Mouse (Mus musculus): ENCODE measurements around the gene Krtap19-4. TPM values are rescaled to one million over a fixed set of nuclear protein-coding genes. Genes with fewer than 3 reads are reported as not detected.

Krtap19-4 gene
- total RNA-seq (2022): not detected

DNA sequence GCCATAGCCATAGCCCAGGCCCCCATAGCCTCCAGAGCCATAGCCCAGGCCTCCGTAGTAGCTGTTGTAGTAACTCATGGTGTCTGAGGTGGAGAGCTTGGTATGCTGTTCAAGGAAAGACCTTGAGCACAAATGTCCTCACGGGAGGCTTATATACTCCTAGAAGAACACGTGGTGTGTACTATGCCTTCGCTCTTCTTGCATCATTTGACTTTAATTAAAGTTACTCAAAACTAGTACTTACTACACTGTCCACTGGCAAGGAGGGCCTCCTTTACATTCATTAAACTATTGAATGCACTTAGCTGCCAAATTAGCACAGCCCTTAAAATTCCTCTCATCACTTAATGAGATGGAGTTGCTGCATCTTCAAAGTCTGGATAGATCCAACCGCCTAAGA, at the start of gene Krtap19-4:
Gene Krtap19-4, minus strand, starts transcription at position 101 of the 400 bp plus-strand sequence.
- no peak for DNase-seq (ENCODE audit: low spot score in 2 of 2)

DNA sequence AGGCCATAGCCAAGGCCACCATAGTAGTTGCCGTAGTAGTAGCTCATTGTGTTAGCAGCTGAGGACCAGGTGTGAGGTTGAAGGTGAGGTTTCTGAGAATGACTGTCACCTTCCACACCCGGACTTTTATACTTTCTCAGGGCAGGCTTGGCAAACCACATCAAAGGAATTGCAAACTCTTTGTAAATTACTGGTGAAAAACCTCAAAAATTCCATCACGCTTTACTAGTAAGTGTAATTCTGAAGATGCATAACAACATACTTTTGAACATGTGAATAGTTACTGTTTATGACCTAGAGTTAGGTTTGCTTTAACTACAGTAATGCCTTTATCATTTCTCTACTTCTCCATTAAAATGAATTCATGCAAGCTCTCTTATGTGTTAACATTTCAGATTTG, 47.3 kb upstream of the Krtap19-4 start, which contains the start of gene Krtap19-9b:
Gene Krtap19-9b, minus strand, starts transcription at position 101 of the 400 bp plus-strand sequence.
- DNase-seq (ENCODE audit: low spot score in 2 of 2): no peak

DNA sequence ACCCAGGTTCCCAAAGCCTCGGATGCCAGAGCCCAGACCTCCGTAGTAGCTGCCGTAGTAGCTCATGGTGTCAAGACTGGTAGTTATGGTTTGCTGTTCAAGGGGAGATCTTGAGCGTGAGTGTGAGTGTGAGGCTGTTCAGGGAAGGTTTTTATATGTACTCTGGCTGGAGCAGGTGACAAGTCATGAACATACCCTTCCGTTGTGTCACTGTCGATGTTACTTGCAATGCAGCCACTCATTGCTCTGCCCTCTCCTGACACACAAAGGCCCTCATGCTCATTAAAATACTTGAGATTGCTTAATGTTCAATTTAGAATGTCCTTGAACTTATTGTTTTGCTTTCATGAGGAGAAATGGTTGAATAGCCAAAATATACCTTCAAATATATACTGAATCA, 11.5 kb upstream of the Krtap19-4 start, which contains the start of gene Krtap19-5:
Gene Krtap19-5, minus strand, starts transcription at position 101 of the 400 bp plus-strand sequence.
- DNase-seq (ENCODE audit: low spot score in 2 of 2): no peak

DNA sequence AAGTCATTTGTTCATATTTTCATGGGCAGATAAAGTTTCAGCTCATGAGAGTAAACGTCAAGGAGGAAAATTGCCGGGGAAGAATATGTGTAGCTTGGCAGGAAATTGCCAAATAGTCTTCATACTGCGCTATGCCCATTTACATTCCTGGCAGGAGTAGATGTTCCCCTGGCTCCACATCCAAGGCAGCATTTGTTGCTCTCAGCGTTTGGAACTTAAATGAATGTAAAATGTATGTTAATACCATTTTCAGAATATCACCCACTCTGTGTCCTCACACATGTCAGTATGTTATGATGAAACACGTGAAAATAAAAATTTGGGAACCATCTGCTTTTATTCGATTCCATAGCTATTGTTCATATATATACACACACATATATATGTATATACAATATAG, 2.0 kb upstream of the Krtap19-4 start:
- no peak for DNase-seq (ENCODE audit: low spot score in 2 of 2)

DNA sequence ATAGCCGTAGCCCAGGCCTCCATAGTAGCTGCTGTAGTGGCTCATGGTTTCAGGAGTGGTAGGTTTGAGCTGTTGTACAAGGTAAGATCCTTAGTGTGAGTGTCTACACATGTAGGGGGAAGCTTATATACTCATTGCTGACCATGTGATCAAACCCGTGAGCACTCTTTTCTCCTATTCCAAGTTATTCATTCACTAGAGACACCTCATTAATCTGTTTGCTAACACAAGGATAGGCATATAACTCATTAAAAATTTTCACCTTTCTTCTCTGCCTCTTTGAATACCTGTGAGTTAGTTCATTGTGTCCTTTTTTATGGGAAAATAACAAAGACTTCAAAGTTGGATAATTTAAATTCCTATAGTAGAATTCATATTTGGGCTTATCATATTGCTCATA, 7.0 kb downstream of the Krtap19-4 start, which contains the start of gene Krtap19-3:
Gene Krtap19-3, minus strand, starts transcription at position 101 of the 400 bp plus-strand sequence.
- no peak for DNase-seq (ENCODE audit: low spot score in 2 of 2)

DNA sequence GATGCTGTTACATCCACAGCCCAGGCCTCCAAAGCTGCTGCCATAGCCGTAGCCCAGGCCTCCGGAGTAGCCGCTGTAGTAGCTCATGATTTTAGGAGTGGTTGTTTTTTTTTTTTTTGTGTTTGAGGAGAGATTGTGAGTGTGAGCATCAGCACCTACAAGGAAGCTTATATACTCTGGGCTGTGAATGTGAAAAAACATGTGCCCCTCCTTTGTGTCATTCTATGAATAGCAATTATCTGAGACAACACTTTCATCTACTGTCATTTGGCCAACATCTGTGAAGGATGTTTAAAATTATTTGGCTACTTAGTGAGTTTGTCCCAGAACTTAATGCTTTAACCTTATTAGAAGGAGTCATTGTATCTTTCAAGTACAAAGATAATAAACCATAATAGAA, 10.7 kb downstream of the Krtap19-4 start, which contains the start of gene Krtap19-2:
Gene Krtap19-2, minus strand, starts transcription at position 101 of the 400 bp plus-strand sequence.
- DNase-seq (ENCODE audit: low spot score in 2 of 2): no peak

DNA sequence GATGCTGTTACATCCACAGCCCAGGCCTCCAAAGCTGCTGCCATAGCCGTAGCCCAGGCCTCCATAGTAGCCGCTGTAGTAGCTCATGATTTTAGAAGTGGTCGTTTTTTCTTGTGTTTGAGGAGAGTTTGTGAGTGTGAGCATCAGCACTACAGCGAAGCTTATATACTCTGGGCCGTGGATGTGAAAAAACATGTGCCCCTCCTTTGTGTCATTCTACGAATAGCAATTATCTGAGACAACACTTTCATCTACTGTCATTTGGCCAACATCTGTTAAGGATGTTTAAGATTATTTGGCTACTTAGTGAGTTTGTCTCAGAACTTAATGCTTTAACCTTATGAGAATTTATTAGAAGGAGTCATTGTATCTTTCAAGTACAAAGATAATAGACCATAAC, 15.6 kb downstream of the Krtap19-4 start, which contains the start of gene Krtap19-1:
Gene Krtap19-1, minus strand, starts transcription at position 101 of the 400 bp plus-strand sequence.
- no peak for DNase-seq (ENCODE audit: low spot score in 2 of 2)

DNA sequence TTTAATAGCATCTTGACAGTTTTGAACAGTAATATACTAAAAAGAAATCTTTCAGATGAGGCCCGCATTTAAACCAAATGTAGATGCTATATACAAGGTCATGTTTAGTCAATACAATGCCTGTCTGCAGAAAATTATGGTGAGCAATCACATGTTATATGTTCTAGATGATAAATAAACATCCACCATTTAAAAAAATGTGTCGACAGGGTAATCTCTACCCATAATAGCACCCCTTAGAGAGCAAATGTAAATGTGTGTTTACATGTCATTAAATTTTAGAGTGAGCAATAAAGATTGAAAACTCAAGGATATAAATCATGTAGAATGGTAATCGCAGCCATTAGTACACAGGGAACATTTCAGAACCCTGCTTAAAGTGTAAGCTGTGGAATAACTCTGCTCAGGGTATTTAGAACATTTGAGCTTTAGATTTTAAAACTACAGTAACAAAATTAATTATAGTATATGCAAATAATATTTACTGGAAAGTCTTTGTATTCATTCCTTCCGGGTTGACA, 19.9 kb downstream of the Krtap19-4 start:
- DNase-seq (ENCODE audit: low spot score in 2 of 2): no peak

DNA sequence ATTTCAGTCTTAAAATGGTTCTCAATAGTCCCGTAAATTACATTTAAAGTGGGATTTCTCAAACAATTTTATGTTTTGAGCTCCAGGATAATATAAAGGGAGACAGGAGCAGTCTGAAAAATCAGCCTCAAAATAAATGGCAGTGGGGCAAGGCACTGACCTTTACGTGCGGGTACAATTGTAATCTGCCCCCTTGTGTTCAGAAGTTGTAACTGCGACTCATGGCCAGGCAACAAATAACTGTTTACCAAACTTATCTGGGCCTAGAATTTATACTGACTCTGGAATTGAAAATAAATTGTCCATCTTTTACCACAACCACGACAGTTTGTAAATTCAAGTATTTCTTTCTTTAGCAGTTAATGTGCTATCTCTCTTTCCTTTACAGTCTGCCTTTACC, 33.4 kb downstream of the Krtap19-4 start:
- no peak for DNase-seq (ENCODE audit: low spot score in 2 of 2)

DNA sequence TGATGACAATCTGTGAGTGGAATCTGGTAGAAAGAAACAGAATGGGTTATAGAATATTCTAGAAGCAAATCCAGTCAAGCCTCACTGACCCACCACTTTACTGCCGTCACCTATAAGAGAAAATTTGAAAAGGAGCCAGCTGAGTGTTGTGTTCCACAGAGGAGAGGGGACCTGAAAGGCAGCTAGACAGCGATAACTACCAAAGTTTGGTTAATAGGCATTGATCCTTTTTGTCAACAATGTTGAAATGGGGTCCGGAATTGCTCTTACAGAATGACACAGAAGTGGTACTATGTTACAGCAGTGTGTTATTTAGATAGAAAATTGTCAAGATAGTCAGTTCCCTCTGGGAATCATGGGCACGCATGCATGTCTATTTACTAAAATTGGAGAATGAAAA, 36.3 kb downstream of the Krtap19-4 start:
- no peak for DNase-seq (ENCODE audit: low spot score in 2 of 2)

DNA sequence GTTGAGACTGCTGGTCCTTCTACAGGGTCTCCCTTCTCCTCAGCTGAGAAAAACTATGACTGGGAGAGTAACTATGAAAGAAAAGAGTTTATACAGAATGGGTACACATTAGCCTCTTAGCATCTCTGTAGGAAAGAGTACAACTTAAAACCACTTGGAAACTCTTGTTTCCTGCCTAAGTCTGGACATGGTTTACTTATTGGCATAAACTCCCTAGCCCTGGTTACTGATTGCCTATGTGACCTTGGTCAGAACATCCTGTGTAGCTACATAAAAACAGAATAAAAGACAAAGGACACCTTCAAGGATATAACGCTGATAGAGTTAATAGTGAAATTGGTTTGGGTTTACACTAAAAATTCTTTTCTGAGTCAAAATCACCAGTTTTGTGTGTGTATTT, 37.5 kb downstream of the Krtap19-4 start:
- DNase-seq (ENCODE audit: low spot score in 2 of 2): no peak

Other genes starting within 250 kb of the Krtap19-4 start
- gene Krtap26-1, start 237.3 kb downstream of the Krtap19-4 start, total RNA-seq (2022): not detected
- gene Krtap27-1, start 213.4 kb downstream of the Krtap19-4 start, total RNA-seq (2022): not detected
- gene 2310061N02Rik, start 177.1 kb downstream of the Krtap19-4 start, total RNA-seq (2022): not detected
- not detected for gene Krtap13-1, start 156.2 kb downstream of the Krtap19-4 start, total RNA-seq (2022)
- gene Krtap13, start 133.5 kb downstream of the Krtap19-4 start, total RNA-seq (2022): not detected
- gene 2310034C09Rik, start 126.2 kb downstream of the Krtap19-4 start, total RNA-seq (2022): not detected
- gene 2310057N15Rik, start 110.9 kb downstream of the Krtap19-4 start, total RNA-seq (2022): not detected
- gene Gm5965, start 107.2 kb downstream of the Krtap19-4 start, total RNA-seq (2022): not detected
- gene Gm20741, start 72.9 kb downstream of the Krtap19-4 start, total RNA-seq (2022): not detected
- not detected for gene Krtap15, start 64.9 kb downstream of the Krtap19-4 start, total RNA-seq (2022)
- not detected for gene Krtap14, start 58.9 kb downstream of the Krtap19-4 start, total RNA-seq (2022)
- gene Krtap19-1, start 15.7 kb downstream of the Krtap19-4 start, total RNA-seq (2022): not detected
- not detected for gene Krtap19-2, start 10.8 kb downstream of the Krtap19-4 start, total RNA-seq (2022)
- not detected for gene Krtap19-3, start 7.1 kb downstream of the Krtap19-4 start, total RNA-seq (2022)
- gene Krtap19-5, start 11.4 kb upstream of the Krtap19-4 start, total RNA-seq (2022): not detected
- gene Krtap19-9b, start 47.2 kb upstream of the Krtap19-4 start, total RNA-seq (2022): not detected
- not detected for gene Krtap16-3, start 77.8 kb upstream of the Krtap19-4 start, total RNA-seq (2022)
- not detected for gene Krtap22-2, start 125.7 kb upstream of the Krtap19-4 start, total RNA-seq (2022)
- gene Gm10229, start 130.2 kb upstream of the Krtap19-4 start, total RNA-seq (2022): not detected
- not detected for gene Krtap6-1, start 146.6 kb upstream of the Krtap19-4 start, total RNA-seq (2022)
- gene Gm10228, start 156.4 kb upstream of the Krtap19-4 start, total RNA-seq (2022): not detected
- not detected for gene Krtap6-5, start 162.8 kb upstream of the Krtap19-4 start, total RNA-seq (2022)
- gene 1110025L11Rik, start 178.9 kb upstream of the Krtap19-4 start, total RNA-seq (2022): not detected
- gene Krtap6-3, start 198.9 kb upstream of the Krtap19-4 start, total RNA-seq (2022): not detected